Mouse (Mus musculus) liver, embryonic 15.5 days (tissue): ENCODE results near the gene Epha10. TPM values are rescaled to one million over a fixed set of nuclear protein-coding genes. Genes with fewer than 3 reads are reported as not detected.
"Not testable (repeated sequence)": the region's sequence is repeated elsewhere in the genome, so short reads cannot be mapped to it uniquely, and the experiment has no call there.

ENCODE experiments used
- ATAC-seq: fragments of 200-750 bp; cut with Nextera tagmentation; 2 replicates; pipeline ENCODE4 v1.8.0; 2017; ENCODE audit warnings: moderate number of reproducible peaks, mild to moderate bottlenecking, moderate library complexity; ENCODE audit not compliant: insufficient read depth
- H3K27ac ChIP-seq: fragments of 300-500 bp; sonication (generic); replicated peaks from 2 replicates; pipeline ENCODE4 v1.5.1; 2015; ENCODE audit warnings: mild to moderate bottlenecking, inconsistent platforms
- H3K27me3 ChIP-seq: fragments of 300-500 bp; sonication (generic); 2 replicates; pipeline ENCODE4 v1.6.1; 2015; ENCODE audit warnings: mild to moderate bottlenecking, inconsistent platforms
- H3K36me3 ChIP-seq: fragments of 300-500 bp; sonication (generic); replicated peaks from 2 replicates; pipeline ENCODE4 v1.6.1; 2015; ENCODE audit warnings: moderate library complexity, mild to moderate bottlenecking, inconsistent platforms
- H3K4me1 ChIP-seq: fragments of 300-500 bp; sonication (generic); replicated peaks from 2 replicates; pipeline ENCODE4 v1.6.1; 2015; ENCODE audit warnings: inconsistent platforms
- H3K4me2 ChIP-seq: fragments of 300-500 bp; sonication (generic); 2 replicates; pipeline ENCODE4 v1.6.1; 2015; ENCODE audit warnings: moderate library complexity, mild to moderate bottlenecking, inconsistent platforms
- H3K4me3 ChIP-seq: fragments of 300-500 bp; sonication (generic); replicated peaks from 2 replicates; pipeline ENCODE4 v1.5.1; 2015; ENCODE audit warnings: mild to moderate bottlenecking, inconsistent platforms
- H3K9ac ChIP-seq: fragments of 300-500 bp; sonication (generic); 2 replicates; pipeline ENCODE4 v1.6.1; 2015; ENCODE audit warnings: moderate library complexity, mild to moderate bottlenecking, inconsistent platforms
- H3K9me3 ChIP-seq: fragments of 300-500 bp; sonication (generic); replicated peaks from 2 replicates; pipeline ENCODE4 v1.6.1; 2016; ENCODE audit warnings: inconsistent platforms
- WGBS: fragments of 180-500 bp; shearing (Covaris S2); methylation state at CpG from one replicate; pipeline ENCODE4 v1.1.7; 2015; ENCODE audit warnings: mixed read lengths; ENCODE audit not compliant: insufficient replicate concordance; 5-methylcytosine and 5-hydroxymethylcytosine counted together
- polyA plus RNA-seq: library from polyadenylated mRNA; unstranded; fragments of >200 nt; fragmentation: Nextera tagmentation; extraction: Ambion mirVana; gene quantifications from 2 replicates; pipeline ENCODE4 v1.2.1, GENCODE M21; 2015

Epha10 gene
- polyA plus RNA-seq, 1 experiment from 2014 or later = not detected

- peaks cover 12% of the 10 kb centered on the region; the same call in 1 of the 2 replicates for H3K4me1 ChIP-seq
- no peak for ATAC-seq
- H3K9ac ChIP-seq = no peak overlapping the region
- H3K4me3 ChIP-seq = peak overlapping the region; percentile 29; the same call in 1 of the 2 replicates
- no peaks in the 10 kb centered on the region for H3K9me3 ChIP-seq
- H3K4me2 ChIP-seq = peak overlapping the region; percentile 51
- no peaks in the 10 kb centered on the region for H3K36me3 ChIP-seq
- WGBS = 2% methylated on average over 83 of the region's 83 CpGs
- H3K27ac ChIP-seq = no peak overlapping the region
- H3K27me3 ChIP-seq = peaks cover 74% of the 10 kb centered on the region
Measured at GRCm38 (mm10) chr4:124894508-124895428, 14.1 kb downstream of the Epha10 start.

GRCm38 (mm10) chr4:124898428-124898827, 17.7 kb downstream of the Epha10 start:
- H3K4me2 ChIP-seq = no peak overlapping the region
- H3K4me1 ChIP-seq = peaks cover 16% of the 10 kb centered on the region; the same call in 1 of the 2 replicates
- H3K27ac ChIP-seq = no peak overlapping the region
- H3K9me3 ChIP-seq = no peaks in the 10 kb centered on the region
- H3K4me3 ChIP-seq = no peak overlapping the region
- H3K9ac ChIP-seq = no peak overlapping the region
- H3K27me3 ChIP-seq = peaks cover 60% of the 10 kb centered on the region
- H3K36me3 ChIP-seq = no peaks in the 10 kb centered on the region
- ATAC-seq = no peak
- WGBS = 56% methylated on average over 10 of the region's 10 CpGs

GRCm38 (mm10) chr4:124899906-124900305, 19.2 kb downstream of the Epha10 start:
- Histone ChIP-seq H3K4me2 (no peak overlapping the region), H3K4me1 (peaks cover 11% of the 10 kb centered on the region; the same call in 1 of the 2 replicates), H3K27ac (no peak overlapping the region), H3K9me3 (no peaks in the 10 kb centered on the region), H3K4me3 (no peak overlapping the region), H3K27me3 (peaks cover 54% of the 10 kb centered on the region), H3K9ac (no peak overlapping the region), H3K36me3 (no peaks in the 10 kb centered on the region)
- WGBS = 20% methylated on average over 5 of the region's 5 CpGs
- no peak for ATAC-seq

GRCm38 (mm10) chr4:124905417-124905816, 24.7 kb downstream of the Epha10 start:
- H3K36me3 ChIP-seq = no peaks in the 10 kb centered on the region
- 0 out of 2 replicates have a peak, but pooled peaks cover 3% of the 10 kb centered on the region for H3K4me1 ChIP-seq
- H3K4me2 ChIP-seq = no peak overlapping the region
- H3K9ac ChIP-seq = no peak overlapping the region
- no peak overlapping the region for H3K27ac ChIP-seq
- H3K27me3 ChIP-seq = peaks cover 28% of the 10 kb centered on the region
- H3K4me3 ChIP-seq = no peak overlapping the region
- 52% methylated on average over 4 of the region's 4 CpGs for WGBS
- no peaks in the 10 kb centered on the region for H3K9me3 ChIP-seq
- ATAC-seq = no peak

- H3K9ac ChIP-seq = no peak overlapping the region
- H3K27me3 ChIP-seq = peaks cover 26% of the 10 kb centered on the region
- H3K36me3 ChIP-seq = no peaks in the 10 kb centered on the region
- no peaks in the 10 kb centered on the region for H3K9me3 ChIP-seq
- H3K27ac ChIP-seq = no peak overlapping the region
- 0 out of 2 replicates have a peak, but pooled peaks cover 3% of the 10 kb centered on the region for H3K4me1 ChIP-seq
- ATAC-seq = no peak
- no peak overlapping the region; the same call in 1 of the 2 replicates for H3K4me2 ChIP-seq
- no peak overlapping the region for H3K4me3 ChIP-seq
- 15% methylated on average over 21 of the region's 21 CpGs for WGBS
Measured at GRCm38 (mm10) chr4:124905971-124906822, 25.5 kb downstream of the Epha10 start.

- Histone ChIP-seq H3K4me1 (no peaks in the 10 kb centered on the region), H3K27me3 (no peaks in the 10 kb centered on the region), H3K4me3 (no peak overlapping the region), H3K36me3 (peaks cover 83% of the 10 kb centered on the region), H3K9ac (no peak overlapping the region), H3K4me2 (no peak overlapping the region), H3K27ac (no peak overlapping the region), H3K9me3 (no peaks in the 10 kb centered on the region)
- ATAC-seq = no peak
- 88% methylated on average over 5 of the region's 5 CpGs for WGBS
Measured at GRCm38 (mm10) chr4:124928102-124928501, 47.4 kb downstream of the Epha10 start.

- Histone ChIP-seq H3K4me1 (peaks cover 25% of the 10 kb centered on the region), H3K27me3 (no peaks in the 10 kb centered on the region), H3K4me2 (peak within 1 kb of the TSS; percentile 80), H3K9me3 (no peaks in the 10 kb centered on the region), H3K36me3 (peaks cover 33% of the 10 kb centered on the region), H3K9ac (peak within 1 kb of the TSS; percentile 92), H3K4me3 (peak within 1 kb of the TSS; percentile 91), H3K27ac (peak within 1 kb of the TSS; percentile 84)
- under 1% methylated on average over 52 of the region's 52 CpGs for WGBS
- ATAC-seq = peak; percentile 99
Measured at GRCm38 (mm10) chr4:124936613-124937471, 56.1 kb downstream of the Epha10 start, which contains the start of gene 9930104L06Rik. Gene 9930104L06Rik, plus strand, starts transcription at chr4:124937048.

- H3K4me1 ChIP-seq = peaks cover 25% of the 10 kb centered on the region
- not testable (repeated sequence) for H3K27ac ChIP-seq, H3K4me2 ChIP-seq, ATAC-seq, H3K9ac ChIP-seq, H3K27me3 ChIP-seq, H3K9me3 ChIP-seq
- WGBS = 77% methylated on average over 4 of the region's 4 CpGs
- peaks cover 38% of the 10 kb centered on the region for H3K36me3 ChIP-seq
- H3K4me3 ChIP-seq = peak within 1 kb of the TSS; percentile 91
Measured at GRCm38 (mm10) chr4:124939211-124939610, 58.5 kb downstream of the Epha10 start, which contains the start of gene Cdca8. Gene Cdca8, minus strand, starts transcription at chr4:124939311.

- Histone ChIP-seq H3K4me2 (no peak overlapping the region), H3K27ac (no peak overlapping the region), H3K4me1 (peaks cover 6% of the 10 kb centered on the region), H3K4me3 (no peak overlapping the region), H3K9me3 (no peaks in the 10 kb centered on the region), H3K27me3 (no peaks in the 10 kb centered on the region), H3K9ac (no peak overlapping the region), H3K36me3 (peaks cover 30% of the 10 kb centered on the region)
- ATAC-seq = no peak
- WGBS = 3% methylated on average over 4 of the region's 4 CpGs
Measured at GRCm38 (mm10) chr4:124943022-124943421, 62.3 kb downstream of the Epha10 start.

- H3K4me3 ChIP-seq = no peak overlapping the region
- H3K27me3 ChIP-seq = no peaks in the 10 kb centered on the region
- peaks cover 25% of the 10 kb centered on the region for H3K36me3 ChIP-seq
- no peaks in the 10 kb centered on the region for H3K4me1 ChIP-seq
- ATAC-seq = no peak
- no peak overlapping the region for H3K4me2 ChIP-seq
- WGBS = 68% methylated on average over 5 of the region's 5 CpGs
- no peak overlapping the region for H3K27ac ChIP-seq
- no peaks in the 10 kb centered on the region for H3K9me3 ChIP-seq
- H3K9ac ChIP-seq = no peak overlapping the region
Measured at GRCm38 (mm10) chr4:124943781-124944180, 63.1 kb downstream of the Epha10 start.
